Mouse (Mus musculus) layer of hippocampus, postnatal 25 days (tissue): ENCODE measurements around the gene Gm49395. TPM values are rescaled to one million over a fixed set of nuclear protein-coding genes. Genes with fewer than 3 reads are reported as not detected.

Experiments
- DNase-seq, 2 experiments: peaks; one replicate each; pipeline ENCODE4 v3.0.0; 2022; ENCODE audit warnings: mixed read lengths in 2 of 2, low spot score in 1 of 2; ENCODE audit errors: extremely low spot score in 1 of 2
- total RNA-seq, 2 experiments: library from RNA; stranded (reverse); gene quantifications; 2 replicates each; pipeline ENCODE4 v1.2.3; 2021

Gene Gm49395
- total RNA-seq, 2 experiments from 2014 or later = 0.84 to 2.6 TPM

DNA sequence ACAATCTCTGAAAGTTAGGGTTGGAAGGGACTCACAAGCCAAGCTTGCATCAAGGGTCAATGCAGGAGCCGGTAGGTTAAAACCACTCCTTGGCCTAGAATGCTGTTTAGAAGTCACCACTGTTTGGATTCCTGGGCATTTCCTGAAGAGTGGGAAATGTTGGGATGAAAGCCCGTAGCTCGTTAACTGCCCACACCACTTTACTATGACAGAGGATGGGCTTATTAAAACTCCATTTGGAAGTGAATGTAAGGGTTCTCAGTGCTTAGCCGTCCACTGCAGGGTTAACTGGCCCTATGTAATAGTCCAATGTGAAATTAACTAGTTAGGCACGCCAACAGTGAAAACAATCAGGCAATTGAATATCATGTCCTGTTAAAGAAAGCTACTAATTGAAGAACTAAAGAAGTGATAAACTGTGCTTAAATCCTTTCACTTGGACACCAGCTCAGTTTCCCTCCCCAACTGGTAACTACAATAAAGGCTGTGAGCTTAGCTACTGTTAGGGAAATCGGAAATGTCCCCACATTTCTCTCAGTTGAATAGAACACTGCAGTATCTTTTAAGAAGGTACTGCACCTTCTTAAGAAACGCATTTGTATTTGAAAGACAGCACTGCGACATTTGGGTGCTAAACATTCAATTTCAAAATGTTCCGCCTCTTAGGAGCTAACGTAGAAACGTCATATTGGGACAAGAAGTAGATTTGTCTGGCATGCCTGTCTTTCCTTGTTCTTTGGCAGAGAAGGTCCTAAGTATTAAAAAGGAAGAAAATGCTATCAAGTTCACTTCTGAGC lies 1.1 kb downstream of the Gm49395 start:
- no peak for DNase-seq

DNA sequence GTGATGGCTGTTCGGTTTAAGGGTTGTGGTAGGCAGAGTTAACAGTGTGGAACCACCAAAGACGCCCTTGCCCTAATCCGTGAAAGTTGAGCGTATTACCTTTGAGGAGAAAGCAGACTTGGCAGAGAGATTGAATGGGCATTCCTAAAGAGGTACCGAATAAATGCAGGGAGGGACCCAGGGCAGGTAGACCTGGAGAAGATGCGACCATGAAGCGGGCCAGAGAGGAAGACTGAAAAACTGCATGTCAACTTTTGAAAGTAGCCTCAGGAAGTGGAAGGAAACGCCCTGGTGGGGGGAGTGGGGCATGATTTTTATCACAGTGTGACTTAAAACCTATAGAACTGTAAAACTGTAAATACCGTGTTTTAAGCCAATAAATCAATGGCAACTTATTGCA lies 2.3 kb downstream of the Gm49395 start:
- no peak for DNase-seq

DNA sequence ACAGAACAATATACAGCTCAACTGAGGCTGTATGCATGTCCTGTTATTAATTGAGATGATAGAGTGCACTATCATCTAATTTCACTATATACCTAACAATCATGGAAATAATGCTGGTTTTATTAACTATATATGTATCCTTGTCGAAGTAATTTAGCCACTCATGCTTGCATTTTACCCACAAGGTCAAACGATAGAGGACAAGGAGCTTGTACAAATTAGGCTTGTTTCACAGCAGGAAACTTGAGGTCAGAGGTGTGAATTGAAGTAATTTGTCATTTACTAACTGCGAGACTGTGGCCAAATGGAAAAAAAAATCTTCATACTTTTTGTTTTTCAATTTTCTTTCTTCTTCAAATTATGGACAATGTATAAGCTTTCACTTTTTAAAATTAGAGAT lies 3.5 kb downstream of the Gm49395 start:
- no peak for DNase-seq

DNA sequence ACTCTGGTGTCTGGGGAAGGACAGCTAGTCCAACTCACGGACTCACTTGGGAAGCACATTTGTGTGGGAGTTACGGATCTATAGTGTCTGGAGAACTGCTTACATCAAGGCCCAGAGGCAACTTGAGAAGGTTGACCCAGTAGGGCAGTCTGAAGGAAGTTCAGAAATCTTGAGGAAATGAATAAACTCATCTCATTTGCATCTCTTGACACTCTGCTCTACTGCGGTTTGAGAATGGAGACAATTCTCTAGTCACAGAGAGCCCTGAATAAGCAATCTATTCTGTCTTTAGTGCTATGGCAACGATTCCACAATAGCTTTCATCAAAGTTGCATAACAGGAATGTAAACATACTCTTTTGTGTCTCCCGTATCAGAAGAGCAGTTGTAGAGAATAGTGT lies 4.8 kb downstream of the Gm49395 start:
- DNase-seq = no peak

DNA sequence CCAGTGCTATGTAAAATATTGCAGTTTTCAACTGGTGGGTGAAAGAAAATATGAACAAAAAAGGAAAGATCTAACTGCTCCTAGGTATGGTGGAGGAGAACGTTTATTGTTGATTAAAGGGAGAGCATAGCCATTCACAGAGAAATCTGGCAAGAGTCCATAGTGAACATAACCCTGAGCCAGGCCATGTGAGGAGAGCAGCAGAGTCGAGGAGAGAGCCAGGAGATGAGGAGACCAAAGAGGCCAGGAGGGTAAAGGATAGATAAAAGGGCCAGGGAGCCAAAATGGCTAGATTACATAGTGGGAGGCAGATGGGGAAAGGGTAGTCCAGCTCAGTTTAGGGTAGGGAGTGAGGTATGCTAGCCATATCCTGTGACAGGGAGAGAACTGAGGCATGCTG lies 5.5 kb downstream of the Gm49395 start:
- no peak for DNase-seq

DNA sequence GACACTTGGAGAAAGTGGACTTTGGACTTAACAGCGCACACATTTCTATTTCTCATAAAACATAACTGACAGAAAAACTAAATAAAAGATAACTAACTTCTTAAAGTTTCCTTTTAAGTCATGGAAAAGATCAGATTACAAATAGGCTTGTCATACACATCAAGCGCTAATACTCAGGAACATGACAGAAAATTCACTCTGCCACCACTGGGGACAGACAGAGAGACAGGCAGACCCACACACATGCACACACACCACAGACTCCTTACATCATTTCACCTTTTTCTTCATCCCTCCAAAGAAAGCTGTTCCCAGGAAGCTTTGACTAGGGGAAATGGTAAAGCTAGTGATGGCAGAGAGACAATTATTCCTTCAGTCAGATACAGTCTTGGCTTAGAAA lies 6.3 kb downstream of the Gm49395 start:
- no peak for DNase-seq

DNA sequence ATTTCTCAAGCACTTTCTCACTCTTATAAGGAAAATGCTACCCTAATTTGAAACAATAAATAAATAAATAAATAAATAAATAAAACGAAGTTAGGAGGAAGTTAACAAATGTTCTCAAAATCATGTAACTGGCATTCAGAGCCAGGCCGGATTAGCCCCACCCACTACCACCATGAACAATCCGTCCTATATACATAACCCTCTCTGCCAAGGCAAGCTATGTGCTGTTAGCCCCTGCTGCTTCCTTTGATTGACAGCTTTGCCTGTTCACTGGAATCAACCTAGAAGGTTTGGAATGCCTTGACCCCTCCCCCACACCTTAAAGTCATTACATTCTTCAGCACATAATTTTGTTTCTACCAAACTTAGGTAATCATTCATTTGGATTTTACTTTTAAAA lies 10.2 kb downstream of the Gm49395 start:
- no peak for DNase-seq

DNA sequence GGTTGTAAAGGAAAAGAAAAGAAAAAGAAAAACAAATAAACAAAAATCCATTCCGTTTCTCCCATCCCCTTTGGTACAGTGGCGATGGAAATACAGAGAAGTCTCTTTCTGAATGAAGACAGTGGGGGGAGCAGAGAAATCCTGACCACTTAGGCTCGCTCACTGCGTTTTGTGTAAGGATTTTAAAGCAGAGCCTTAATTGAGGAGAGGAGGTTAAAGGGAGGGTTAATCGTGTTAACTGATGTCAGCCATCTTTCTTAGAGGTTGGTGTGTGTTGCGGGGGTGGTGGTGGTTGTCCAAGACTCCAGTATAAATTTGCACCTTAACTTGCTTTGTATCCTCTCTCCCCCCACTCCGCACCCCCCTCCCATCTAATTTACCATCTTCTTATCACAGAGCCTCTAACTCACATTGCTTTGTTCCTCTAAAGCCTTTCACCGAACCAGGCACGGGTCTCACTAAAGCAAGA lies 10.7 kb downstream of the Gm49395 start:
- no peak for DNase-seq

DNA sequence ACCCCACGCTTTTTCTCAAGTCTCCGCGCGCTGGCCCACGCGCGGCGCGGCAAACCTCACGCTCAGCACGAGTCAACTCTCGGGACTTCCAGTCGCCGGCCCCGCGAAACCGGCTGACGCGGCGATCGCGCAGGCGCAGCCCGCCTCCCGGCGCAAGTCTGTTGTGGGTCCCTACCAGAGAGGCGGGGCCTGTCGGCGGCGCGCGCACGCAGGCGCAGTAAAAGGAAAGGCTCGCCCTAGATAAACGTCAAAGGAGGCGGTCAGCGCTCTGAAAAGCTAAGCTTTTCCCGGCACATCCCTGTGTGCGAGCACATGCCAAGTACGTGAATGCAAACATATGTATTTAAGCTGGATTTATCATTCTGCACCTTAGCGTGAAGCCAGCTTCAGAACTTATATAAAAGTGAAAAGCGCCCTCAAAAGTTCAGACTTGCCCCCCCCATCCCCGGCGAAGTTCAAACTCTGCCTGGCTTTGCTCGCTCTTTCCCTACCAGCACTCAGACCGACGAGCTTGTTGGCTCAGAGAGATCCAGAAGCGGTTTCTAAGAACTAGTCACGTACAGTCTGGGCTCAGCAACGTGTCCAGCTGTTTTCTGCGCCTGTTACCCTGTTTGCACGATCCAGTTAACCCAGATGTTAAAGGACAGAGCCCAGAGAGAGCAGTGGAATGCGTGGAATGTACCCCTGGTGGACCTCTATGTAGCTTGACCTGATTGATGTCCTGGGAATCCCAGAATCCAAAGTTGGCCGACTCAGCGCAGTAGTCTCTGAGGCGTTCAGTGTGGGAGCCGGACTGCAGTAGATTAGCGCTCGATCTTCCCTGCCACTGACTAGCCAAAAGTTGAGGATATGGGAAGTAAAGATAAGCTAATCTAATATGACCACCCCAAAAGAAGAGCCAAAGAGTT lies 11.4 kb downstream of the Gm49395 start, which contains the start of gene Pelo:
TSS of gene Pelo (minus strand) at position 118 of the 908 bp plus-strand sequence.
- DNase-seq = peak; percentile 85 to 91

DNA sequence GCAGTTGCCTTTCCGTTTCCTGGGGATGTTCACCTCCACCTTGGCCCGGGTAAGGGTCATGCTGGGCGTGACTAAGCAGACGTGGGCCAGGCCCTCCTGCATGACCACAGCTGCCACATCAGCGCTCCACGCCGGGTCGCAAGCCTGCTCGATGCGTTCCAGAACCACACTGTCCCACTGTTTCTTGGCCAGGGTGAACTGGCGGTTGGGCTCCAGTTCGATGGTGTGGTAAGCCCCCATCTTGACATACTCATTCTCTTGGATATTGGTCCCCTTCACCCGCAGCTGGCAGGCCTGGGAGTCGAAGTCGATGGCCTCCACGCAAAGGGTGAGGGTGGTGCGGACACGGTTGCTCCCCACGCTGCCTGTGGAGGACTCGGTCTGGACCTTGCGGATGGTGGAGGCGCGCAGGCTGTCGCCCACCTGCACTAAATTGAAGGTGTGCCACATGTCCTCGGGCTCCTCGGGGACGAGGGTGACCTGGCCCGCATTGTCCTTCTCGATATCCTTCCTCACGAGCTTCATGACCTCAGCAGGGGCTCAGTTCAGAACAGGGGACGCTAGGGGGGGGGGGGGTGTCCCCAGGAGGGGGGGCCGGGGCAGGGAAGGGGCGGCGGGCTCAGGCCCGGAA lies 12.2 kb downstream of the Gm49395 start:
- DNase-seq = peak; percentile 10 to 14

DNA sequence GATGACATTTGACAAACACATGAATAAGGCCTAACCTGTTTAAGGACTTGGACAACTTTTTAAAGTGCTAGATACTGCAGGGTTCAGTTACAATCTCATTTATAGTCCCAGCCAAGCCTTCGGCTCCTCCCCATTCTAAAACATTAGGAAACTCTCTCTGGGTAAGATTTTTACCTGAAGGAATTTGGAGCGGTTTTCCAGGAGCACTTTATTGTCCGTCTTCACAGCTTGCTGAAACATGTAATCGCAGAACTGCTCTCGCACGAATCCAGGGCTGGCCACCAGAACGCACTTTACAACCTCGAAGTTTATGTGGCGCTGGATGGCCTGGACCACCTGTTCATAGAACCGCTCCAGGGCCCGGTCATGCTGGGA lies 12.7 kb downstream of the Gm49395 start:
- DNase-seq = no peak

DNA sequence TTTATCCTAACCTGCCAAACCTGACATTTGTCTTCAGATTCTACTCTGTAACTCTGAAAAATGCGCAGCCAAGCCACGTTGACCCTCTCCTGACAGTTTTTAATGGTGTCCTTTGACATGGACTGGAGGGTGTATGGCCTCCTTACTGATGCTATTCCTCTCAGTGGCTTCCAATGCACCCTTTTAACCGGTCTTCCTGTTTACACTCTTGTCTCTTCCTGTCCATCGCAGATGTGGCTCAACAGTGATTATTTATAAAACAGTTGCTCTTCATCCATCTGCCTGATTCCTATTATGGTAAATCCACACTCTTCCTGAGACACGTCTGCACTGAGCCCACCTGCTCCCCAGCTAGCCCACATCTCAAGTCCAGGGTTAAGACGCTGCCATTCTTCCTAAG lies 15.7 kb downstream of the Gm49395 start:
- no peak for DNase-seq

DNA sequence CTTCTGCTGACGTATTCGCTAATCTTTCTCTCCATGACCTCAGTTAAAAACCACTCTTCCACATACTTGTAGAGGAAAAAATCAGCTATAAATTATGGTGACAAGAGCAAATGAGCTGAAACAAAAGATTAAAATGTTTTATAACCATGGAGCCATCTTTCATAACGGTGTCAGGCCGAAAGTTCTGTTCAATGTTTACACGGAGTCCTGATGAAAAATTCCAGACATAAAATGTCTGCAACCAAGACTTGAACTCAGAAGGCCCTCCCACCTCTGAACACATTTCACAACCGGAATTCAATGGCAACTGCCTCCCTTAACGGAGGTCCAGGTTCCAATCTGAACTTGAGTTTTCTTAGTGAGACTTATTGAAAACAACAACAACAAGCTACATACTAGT lies 19.4 kb downstream of the Gm49395 start:
- no peak for DNase-seq

DNA sequence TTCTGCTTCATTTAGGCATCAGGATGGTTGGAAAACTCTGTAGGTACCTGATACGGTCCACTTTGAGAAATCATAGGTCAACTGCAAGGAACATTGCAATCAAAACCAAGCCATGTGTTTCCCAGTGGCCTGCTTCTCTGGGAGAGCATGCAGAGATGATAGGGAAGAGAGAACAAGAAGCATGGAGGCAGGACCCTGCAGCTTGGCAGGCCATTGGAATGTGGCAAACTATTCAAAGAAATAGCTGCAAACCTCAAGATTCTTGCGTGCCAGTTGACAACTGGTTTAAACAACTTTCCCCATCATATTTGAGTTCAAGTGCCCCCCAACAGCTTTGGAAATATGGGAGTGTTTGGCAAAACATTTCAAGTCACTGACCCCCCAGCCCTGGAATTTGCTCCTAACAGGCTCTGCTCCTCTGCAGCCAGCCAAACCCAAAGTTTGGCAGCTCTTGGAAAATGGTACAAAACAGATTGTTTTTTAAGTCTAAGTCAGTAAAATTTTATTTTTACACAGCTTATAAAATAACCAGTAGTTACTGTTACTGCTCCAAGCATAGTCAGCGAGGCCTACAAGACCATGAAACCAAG lies 21.6 kb downstream of the Gm49395 start:
- DNase-seq = no peak

DNA sequence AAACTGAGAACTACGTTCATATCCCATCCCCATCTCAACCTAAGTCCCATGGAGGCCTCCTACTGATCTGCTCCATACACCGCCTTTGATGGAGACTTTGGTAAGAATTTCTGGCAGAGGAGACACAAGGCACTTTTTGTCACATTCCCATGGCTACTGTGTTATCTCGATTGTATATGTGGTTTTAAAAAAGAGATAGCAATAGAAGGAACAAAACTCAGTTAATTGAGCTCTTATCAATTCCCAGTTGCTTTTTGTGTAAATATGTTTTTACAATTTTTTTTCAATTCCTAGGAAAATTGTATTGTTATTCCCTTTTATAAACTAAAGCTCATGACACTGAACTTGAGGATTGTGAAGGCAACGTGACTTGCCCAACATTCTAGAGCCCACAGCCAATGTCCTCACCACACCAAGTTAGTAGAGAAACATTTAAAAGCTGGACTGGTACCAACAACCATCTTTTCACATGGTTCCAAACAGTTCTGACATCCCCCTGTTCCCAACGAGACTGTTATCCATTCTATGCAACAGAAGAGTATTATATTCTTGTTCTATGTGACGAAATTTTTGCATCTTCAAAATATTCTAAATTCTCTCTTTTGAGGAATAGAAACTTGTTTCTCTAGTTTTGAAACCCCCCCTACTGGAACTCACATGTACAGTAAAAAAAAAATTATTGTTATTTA lies 22.6 kb downstream of the Gm49395 start:
- no peak for DNase-seq

DNA sequence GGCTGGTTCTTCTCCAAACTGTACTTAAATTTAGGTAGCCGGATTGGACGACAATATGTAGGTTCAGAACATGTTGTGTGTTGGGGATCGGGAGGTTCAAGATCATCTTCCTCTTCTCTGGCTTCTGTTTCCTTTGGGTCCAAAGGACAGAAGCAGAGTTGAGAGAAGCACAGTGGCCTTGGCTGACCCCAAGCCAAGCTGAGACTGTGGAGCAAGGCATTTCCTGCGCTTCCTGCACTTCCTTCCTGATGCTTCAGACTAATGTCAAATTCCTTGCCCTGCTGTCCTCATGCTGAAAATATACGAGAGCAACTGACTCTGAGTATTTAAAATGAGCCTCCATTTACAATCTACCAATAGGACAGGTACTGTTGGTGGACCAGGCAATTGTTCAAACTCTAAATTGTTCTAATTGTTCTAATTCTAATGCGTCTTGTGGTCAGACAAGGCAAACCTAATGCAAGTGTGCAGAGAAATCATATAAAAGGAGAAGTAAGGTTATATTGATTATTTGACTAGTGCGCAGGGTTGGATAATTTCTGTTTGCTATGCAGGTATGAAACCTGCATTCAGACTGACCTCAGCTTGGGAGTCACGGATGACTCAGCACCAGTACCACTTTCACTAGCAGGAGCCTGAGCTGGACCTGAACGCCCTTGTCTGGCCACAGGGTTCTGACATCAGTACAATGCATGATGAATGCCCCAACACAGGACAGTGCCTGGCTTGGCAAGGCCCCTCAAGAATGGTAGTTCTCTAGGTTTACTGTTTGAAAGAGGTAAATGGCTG lies 24.2 kb downstream of the Gm49395 start:
- no peak for DNase-seq

DNA sequence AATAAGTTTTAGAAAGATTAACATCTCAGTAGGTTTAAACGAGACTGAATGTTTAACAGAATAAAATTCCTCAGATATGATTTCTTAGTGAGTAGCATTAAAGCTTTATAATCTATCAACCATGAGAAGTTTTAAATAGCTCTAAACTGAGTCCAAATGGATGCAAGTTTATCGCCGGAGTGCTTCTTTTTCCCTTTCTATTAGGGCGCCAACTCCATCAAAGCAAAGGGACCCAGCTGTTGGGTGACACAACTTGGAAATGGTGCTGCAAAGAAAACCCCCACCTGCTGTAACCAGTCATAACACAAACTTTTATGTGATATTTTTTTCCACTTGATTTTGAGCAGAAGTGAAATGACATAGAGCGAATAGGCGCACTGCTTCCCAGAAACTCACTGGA lies 29.3 kb downstream of the Gm49395 start:
- no peak for DNase-seq

DNA sequence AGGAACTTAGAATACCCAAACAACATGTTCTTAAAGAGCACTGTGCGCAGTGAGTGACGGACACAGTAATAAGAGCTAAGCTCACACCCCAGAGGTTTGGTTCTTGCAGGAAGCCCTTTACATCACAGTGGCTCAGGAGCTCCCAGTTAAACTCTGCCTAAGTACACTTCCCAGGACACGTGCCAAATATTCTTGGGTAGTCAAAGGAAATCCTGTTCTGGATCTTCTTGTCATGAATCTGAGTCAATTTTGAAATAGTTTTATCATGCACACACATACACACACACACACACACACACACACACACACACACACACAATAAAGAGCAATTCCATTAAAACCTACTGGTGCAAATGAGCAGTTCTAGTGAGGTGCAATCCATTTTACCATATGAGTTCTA lies 30.3 kb downstream of the Gm49395 start:
- no peak for DNase-seq

DNA sequence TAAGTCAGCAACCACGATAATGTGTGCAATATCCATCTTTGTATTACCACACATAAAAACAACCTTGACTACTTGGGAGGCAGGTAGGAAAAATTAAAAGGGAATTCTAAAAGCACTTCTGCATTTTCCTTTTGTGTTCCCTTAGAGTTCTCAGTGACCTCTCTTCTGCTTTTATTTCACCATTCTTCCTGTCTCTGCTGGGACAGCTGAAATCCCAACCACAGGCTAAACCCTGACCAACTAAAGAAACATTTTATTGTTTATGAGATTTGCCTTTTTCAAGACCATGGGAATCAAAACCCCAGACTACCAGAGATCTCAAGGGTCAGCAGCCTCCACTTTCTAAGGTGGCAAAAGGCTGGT lies 33.8 kb downstream of the Gm49395 start:
- no peak for DNase-seq
